Mouse (Mus musculus) ES-E14 (cell line): ENCODE measurements around the gene Ankrd45.

Experiments used
- CHD2 ChIP-seq: IDR thresholded peaks from 2 replicates; pipeline ENCODE4 v1.6.1; 2014; ENCODE audit warnings: mild to moderate bottlenecking, low read depth, low read length, inconsistent platforms
- HCFC1 ChIP-seq: IDR thresholded peaks from 2 replicates; pipeline ENCODE4 v1.6.1; 2012; ENCODE audit warnings: low read length, inconsistent platforms, borderline replicate concordance; ENCODE audit not compliant: insufficient read depth
- MAFK ChIP-seq: IDR thresholded peaks from 2 replicates; pipeline ENCODE4 v1.6.1; 2014; ENCODE audit warnings: mild to moderate bottlenecking, low read depth, low read length, inconsistent platforms; ENCODE audit not compliant: insufficient read depth
- ZC3H11A ChIP-seq: IDR thresholded peaks from 2 replicates; pipeline ENCODE4 v1.6.1; 2012; ENCODE audit warnings: low read depth, mild to moderate bottlenecking, inconsistent platforms, low read length, borderline replicate concordance
- ZNF384 ChIP-seq: IDR thresholded peaks from 2 replicates; pipeline ENCODE4 v1.6.1; 2012; ENCODE audit warnings: low read depth, low read length, inconsistent platforms

- no peak for TF ChIP-seq MAFK
- no peak for TF ChIP-seq CHD2
- TF ChIP-seq HCFC1 = no peak
- no peak for TF ChIP-seq ZNF384
- no peak for TF ChIP-seq ZC3H11A
Measured at GRCm38 (mm10) chr1:161099721-161100405, 42.6 kb upstream of the Ankrd45 start.
